Mouse (Mus musculus) liver, embryonic 12.5 days (tissue): ENCODE data around the gene Gm10401. TPM values are rescaled to one million over a fixed set of nuclear protein-coding genes. Genes with fewer than 3 reads are reported as not detected.
"Not testable (repeated sequence)": the region's sequence is repeated elsewhere in the genome, so short reads cannot be mapped to it uniquely, and the experiment has no call there.

Experiments used
- ATAC-seq: fragments of 200-750 bp; cut with Nextera tagmentation; 2 replicates; pipeline ENCODE4 v1.8.0; 2017; ENCODE audit warnings: moderate number of reproducible peaks, mild to moderate bottlenecking, moderate library complexity
- H3K27ac ChIP-seq: fragments of 300-500 bp; sonication (generic); 2 replicates; pipeline ENCODE4 v1.5.1; 2016; ENCODE audit warnings: mild to moderate bottlenecking
- H3K27me3 ChIP-seq: fragments of 300-500 bp; sonication (generic); replicated peaks from 2 replicates; pipeline ENCODE4 v1.6.1; 2016; ENCODE audit warnings: mild to moderate bottlenecking, moderate library complexity
- H3K36me3 ChIP-seq: fragments of 300-500 bp; sonication (generic); 2 replicates; pipeline ENCODE4 v1.6.1; 2016; ENCODE audit warnings: mild to moderate bottlenecking, moderate library complexity
- H3K4me1 ChIP-seq: fragments of 300-500 bp; sonication (generic); 2 replicates; pipeline ENCODE4 v1.6.1; 2016
- H3K4me2 ChIP-seq: fragments of 300-500 bp; sonication (generic); 2 replicates; pipeline ENCODE4 v1.6.1; 2016; ENCODE audit warnings: mild to moderate bottlenecking, moderate library complexity
- H3K4me3 ChIP-seq: fragments of 300-500 bp; sonication (generic); 2 replicates; pipeline ENCODE4 v1.5.1; 2016; ENCODE audit warnings: mild to moderate bottlenecking, moderate library complexity
- H3K9ac ChIP-seq: fragments of 300-500 bp; sonication (generic); 2 replicates; pipeline ENCODE4 v1.6.1; 2016; ENCODE audit warnings: mild to moderate bottlenecking, moderate library complexity
- H3K9me3 ChIP-seq: fragments of 300-500 bp; sonication (generic); replicated peaks from 2 replicates; pipeline ENCODE4 v1.6.1; 2016; ENCODE audit warnings: mild to moderate bottlenecking, moderate library complexity
- WGBS: fragments of 180-500 bp; shearing (Covaris S2); methylation state at CpG from one replicate; pipeline ENCODE4 v1.1.7; 2016; ENCODE audit not compliant: insufficient replicate concordance; 5-methylcytosine and 5-hydroxymethylcytosine counted together
- polyA plus RNA-seq: library from polyadenylated mRNA; unstranded; fragments of >200 nt; fragmentation: Nextera tagmentation; extraction: Ambion mirVana; gene quantifications from 2 replicates; pipeline ENCODE4 v1.2.1, GENCODE M21; 2016

The Gm10401 gene
- polyA plus RNA-seq, 1 experiment from 2014 or later, result 15.1 TPM

- Histone ChIP-seq H3K4me3 (no peak overlapping the region), H3K27ac (no peak overlapping the region), H3K9me3 (no peaks in the 10 kb centered on the region), H3K4me1 (peaks cover 27% of the 10 kb centered on the region), H3K4me2 (no peak overlapping the region), H3K36me3 (peaks cover 61% of the 10 kb centered on the region), H3K27me3 (no peaks in the 10 kb centered on the region), H3K9ac (no peak overlapping the region)
- WGBS, result 91% methylated on average over 8 of the region's 8 CpGs
- ATAC-seq, result no peak
Observed at GRCm38 (mm10) chr5:115114501-115114900, 16.4 kb upstream of the Gm10401 start.

- Histone ChIP-seq H3K36me3 (peaks cover 61% of the 10 kb centered on the region), H3K9me3 (no peaks in the 10 kb centered on the region)
Observed at GRCm38 (mm10) chr5:115113244-115113643, 15.1 kb upstream of the Gm10401 start.

DNA sequence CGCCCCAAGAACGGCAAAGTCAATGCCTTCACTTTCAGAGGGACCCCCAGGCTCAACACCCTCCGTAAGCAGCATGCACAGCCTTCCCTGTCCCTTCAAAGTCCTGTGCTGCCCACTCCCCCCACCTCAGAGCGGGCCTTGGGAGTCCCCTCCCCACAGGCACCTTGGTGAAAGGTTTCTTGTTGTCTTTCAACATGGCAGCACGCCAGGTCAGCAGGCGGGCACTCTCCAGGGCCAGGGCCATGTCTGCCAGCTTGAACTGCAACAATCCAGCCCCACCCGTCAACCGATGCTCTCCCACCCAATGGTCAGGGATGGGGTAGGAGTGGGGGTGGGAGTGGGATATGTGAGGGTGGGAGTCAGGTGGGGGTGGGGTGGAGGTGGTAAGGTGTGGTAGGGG is 13.1 kb upstream of the Gm10401 start:
- H3K36me3 ChIP-seq, result peaks cover 53% of the 10 kb centered on the region
- WGBS, result 92% methylated on average over 8 of the region's 8 CpGs
- H3K27me3 ChIP-seq, result no peaks in the 10 kb centered on the region
- H3K4me1 ChIP-seq, result peaks cover 8% of the 10 kb centered on the region; the same call in 1 of the 2 replicates
- no peaks in the 10 kb centered on the region for H3K9me3 ChIP-seq
- no peak for ATAC-seq
- no peak overlapping the region for H3K27ac ChIP-seq
- H3K9ac ChIP-seq, result no peak overlapping the region
- H3K4me2 ChIP-seq, result no peak overlapping the region
- no peak overlapping the region for H3K4me3 ChIP-seq

More at GRCm38 (mm10) chr5:115113244-115113643, 15.1 kb upstream of the Gm10401 start:
- Histone ChIP-seq H3K27me3 (no peaks in the 10 kb centered on the region), H3K27ac (no peak overlapping the region), H3K9ac (no peak overlapping the region), H3K4me1 (peaks cover 15% of the 10 kb centered on the region; the same call in 1 of the 2 replicates), H3K4me2 (no peak overlapping the region), H3K4me3 (no peak overlapping the region)
- 90% methylated on average over 12 of the region's 12 CpGs for WGBS
- ATAC-seq, result no peak

GRCm38 (mm10) chr5:115103253-115103652 is 5.2 kb upstream of the Gm10401 start:
- H3K4me2 ChIP-seq, H3K4me3 ChIP-seq, H3K27ac ChIP-seq, H3K9me3 ChIP-seq, H3K4me1 ChIP-seq, H3K27me3 ChIP-seq, ATAC-seq, H3K9ac ChIP-seq: not testable (repeated sequence)
- H3K36me3 ChIP-seq, result peaks cover 63% of the 10 kb centered on the region
- WGBS, result 93% methylated on average over 23 of the region's 23 CpGs

DNA sequence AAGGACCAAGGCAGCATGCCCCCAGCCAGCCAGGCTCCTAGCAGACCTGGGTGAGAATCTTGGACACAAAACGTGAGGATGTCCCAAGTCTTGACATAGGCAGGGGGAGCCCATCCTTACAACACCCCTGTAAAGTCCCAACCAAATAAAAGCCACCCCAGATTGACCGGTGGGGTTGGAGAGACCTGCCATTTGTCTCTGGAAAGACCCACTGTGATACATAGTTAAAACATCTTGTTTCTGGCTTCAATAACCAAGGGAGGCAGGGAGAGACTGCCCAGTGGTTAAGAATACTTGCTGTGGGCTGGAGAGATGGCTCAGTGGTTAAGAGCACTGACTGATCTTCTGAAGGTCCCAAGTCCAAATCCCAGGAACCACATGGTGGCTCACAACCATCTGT is 4.1 kb upstream of the Gm10401 start:
- Histone ChIP-seq H3K27ac (no peak overlapping the region), H3K9me3 (no peaks in the 10 kb centered on the region), H3K4me3 (no peak overlapping the region), H3K4me1 (no peaks in the 10 kb centered on the region), H3K4me2 (no peak overlapping the region), H3K9ac (no peak overlapping the region), H3K27me3 (no peaks in the 10 kb centered on the region), H3K36me3 (peaks cover 69% of the 10 kb centered on the region)
- no peak for ATAC-seq
- 77% methylated on average over 2 of the region's 2 CpGs for WGBS

DNA sequence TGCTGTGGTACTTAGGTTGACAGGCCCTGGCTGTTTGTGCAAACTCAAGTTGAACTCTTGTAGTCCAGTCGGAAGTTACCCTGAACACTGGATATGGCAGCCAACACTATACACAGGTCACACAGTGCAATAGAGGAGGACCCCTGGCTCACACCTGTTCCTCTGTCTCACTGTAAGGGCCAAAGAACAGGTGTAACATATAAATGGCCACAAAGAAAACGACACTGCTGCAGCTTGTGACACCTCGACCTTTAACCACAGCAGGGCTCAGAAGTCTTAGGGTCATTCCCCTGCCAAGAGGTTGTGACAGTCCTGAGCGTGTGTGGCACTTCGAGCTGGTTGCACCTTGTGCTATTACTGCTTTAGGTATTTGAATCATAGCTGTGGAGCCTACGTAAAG is 2.4 kb upstream of the Gm10401 start:
- no peak overlapping the region for H3K9ac ChIP-seq
- no peaks in the 10 kb centered on the region for H3K4me1 ChIP-seq
- no peak overlapping the region for H3K4me2 ChIP-seq
- H3K27ac ChIP-seq, result no peak overlapping the region
- H3K27me3 ChIP-seq, result no peaks in the 10 kb centered on the region
- H3K4me3 ChIP-seq, result no peak overlapping the region
- ATAC-seq, result no peak
- 77% methylated on average over 6 of the region's 6 CpGs for WGBS
- H3K36me3 ChIP-seq, result peaks cover 82% of the 10 kb centered on the region
- H3K9me3 ChIP-seq, result no peaks in the 10 kb centered on the region

GRCm38 (mm10) chr5:115099991-115100390 is 1.9 kb upstream of the Gm10401 start:
- Histone ChIP-seq H3K4me3 (no peak overlapping the region), H3K9me3 (no peaks in the 10 kb centered on the region), H3K27me3 (no peaks in the 10 kb centered on the region), H3K4me1 (no peaks in the 10 kb centered on the region), H3K27ac (no peak overlapping the region), H3K4me2 (no peak overlapping the region), H3K36me3 (peaks cover 87% of the 10 kb centered on the region), H3K9ac (no peak overlapping the region)
- no peak for ATAC-seq
- WGBS, result 86% methylated on average over 9 of the region's 9 CpGs

DNA sequence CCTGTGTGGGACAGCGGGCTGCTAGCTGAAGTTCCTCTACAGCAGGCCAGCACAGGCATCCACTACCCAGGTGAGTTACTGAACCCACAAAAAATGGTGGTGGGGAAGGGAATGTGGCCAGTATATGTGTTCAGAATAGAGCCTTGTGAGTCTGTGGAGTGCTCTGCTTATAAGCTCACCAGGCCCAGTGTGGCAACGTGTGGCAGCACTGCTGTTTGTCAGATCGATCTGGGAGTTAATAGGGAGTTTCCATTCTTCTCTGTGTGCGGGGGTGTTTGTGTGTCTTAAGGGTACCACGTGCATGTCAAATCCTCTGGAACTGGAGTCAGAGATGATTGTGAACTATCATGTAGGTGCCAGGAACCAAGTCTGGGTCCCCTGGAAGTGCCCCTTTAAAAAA is 1.4 kb upstream of the Gm10401 start:
- H3K4me2 ChIP-seq, result no peak overlapping the region
- H3K4me1 ChIP-seq, result no peaks in the 10 kb centered on the region
- no peak for ATAC-seq
- H3K36me3 ChIP-seq, result peaks cover 92% of the 10 kb centered on the region
- H3K4me3 ChIP-seq, result no peak overlapping the region
- H3K9me3 ChIP-seq, result no peaks in the 10 kb centered on the region
- 75% methylated on average over 5 of the region's 5 CpGs for WGBS
- no peak overlapping the region for H3K9ac ChIP-seq
- no peaks in the 10 kb centered on the region for H3K27me3 ChIP-seq
- no peak overlapping the region for H3K27ac ChIP-seq

GRCm38 (mm10) chr5:115091776-115092175 is 6.3 kb downstream of the Gm10401 start:
- H3K9me3 ChIP-seq, result no peaks in the 10 kb centered on the region
- H3K4me1 ChIP-seq, result peaks cover 4% of the 10 kb centered on the region; the same call in 1 of the 2 replicates
- no peak overlapping the region for H3K4me3 ChIP-seq
- H3K27ac ChIP-seq, result no peak overlapping the region
- H3K36me3 ChIP-seq, result peaks cover 100% of the 10 kb centered on the region
- ATAC-seq, result no peak
- H3K9ac ChIP-seq, result no peak overlapping the region
- 91% methylated on average over 6 of the region's 6 CpGs for WGBS
- no peaks in the 10 kb centered on the region for H3K27me3 ChIP-seq
- H3K4me2 ChIP-seq, result no peak overlapping the region

DNA sequence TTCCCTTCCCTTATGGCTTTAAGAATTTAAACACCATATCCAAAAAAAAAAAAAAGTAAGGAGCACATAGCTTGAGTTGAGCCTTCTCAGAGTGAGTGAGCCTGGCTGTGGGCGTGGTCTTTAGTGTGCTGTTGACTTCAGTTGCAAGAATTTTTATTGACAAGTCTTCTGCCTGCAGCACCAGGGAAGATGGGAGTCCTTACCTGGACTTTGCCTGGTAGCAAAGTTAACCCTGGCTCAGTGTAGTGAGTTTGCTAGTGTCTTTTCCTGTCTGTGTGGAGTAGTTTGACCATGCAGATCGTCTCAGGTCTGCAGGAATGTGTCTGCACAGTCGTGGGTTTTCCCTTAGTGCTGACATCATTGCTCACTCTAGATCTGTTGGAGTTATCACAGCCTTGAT is 7.1 kb downstream of the Gm10401 start:
- Histone ChIP-seq H3K9ac (no peak overlapping the region), H3K36me3 (peaks cover 100% of the 10 kb centered on the region), H3K4me2 (no peak overlapping the region), H3K27ac (no peak overlapping the region), H3K27me3 (no peaks in the 10 kb centered on the region), H3K4me3 (no peak overlapping the region), H3K9me3 (no peaks in the 10 kb centered on the region), H3K4me1 (peaks cover 4% of the 10 kb centered on the region; the same call in 1 of the 2 replicates)
- no peak for ATAC-seq
- WGBS, result 72% methylated on average over 3 of the region's 3 CpGs

DNA sequence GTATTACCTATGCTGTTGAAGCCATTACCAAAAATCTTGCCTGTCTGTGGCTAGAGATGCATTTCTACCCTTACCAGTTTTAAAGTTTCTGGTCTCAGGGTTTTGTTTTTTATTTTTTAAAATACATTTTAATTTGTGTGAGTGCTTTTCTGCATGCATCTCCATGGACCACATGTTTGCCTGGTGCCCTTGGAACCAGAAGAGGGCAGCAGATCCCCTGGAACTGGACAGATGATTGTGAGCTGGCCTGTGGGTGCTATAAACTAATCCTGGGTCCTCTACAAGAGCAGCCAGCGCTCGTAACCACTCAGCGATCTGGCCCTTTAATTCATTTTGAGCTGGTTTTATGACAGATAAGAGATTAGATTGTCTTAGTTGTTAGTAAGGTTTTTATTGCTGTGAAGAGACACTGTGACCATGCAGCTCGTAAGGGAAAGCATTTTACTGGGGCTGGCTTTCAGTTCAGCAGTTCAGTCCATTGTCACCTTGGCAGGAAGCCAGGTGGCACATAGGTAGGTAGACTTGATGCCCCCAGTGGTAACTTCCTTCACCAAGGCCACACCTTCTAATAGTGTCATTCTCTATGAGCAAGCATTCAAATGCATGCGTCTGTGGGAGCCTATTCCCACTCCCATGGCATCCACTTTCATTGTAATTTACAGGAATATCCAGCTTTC is 8.4 kb downstream of the Gm10401 start:
- Histone ChIP-seq H3K27me3 (no peaks in the 10 kb centered on the region), H3K4me3 (no peak overlapping the region), H3K36me3 (peaks cover 100% of the 10 kb centered on the region), H3K4me2 (no peak overlapping the region), H3K4me1 (peaks cover 12% of the 10 kb centered on the region), H3K27ac (no peak overlapping the region), H3K9me3 (no peaks in the 10 kb centered on the region), H3K9ac (no peak overlapping the region)
- no peak for ATAC-seq
- 96% methylated on average over 5 of the region's 5 CpGs for WGBS

- 94% methylated on average over 2 of the region's 2 CpGs for WGBS
- Histone ChIP-seq H3K9ac (no peak overlapping the region), H3K4me1 (peaks cover 12% of the 10 kb centered on the region), H3K27ac (no peak overlapping the region), H3K9me3 (no peaks in the 10 kb centered on the region), H3K4me3 (no peak overlapping the region), H3K27me3 (no peaks in the 10 kb centered on the region), H3K4me2 (no peak overlapping the region), H3K36me3 (peaks cover 99% of the 10 kb centered on the region)
- ATAC-seq, result no peak
Observed at GRCm38 (mm10) chr5:115085675-115086074, 12.4 kb downstream of the Gm10401 start.

DNA sequence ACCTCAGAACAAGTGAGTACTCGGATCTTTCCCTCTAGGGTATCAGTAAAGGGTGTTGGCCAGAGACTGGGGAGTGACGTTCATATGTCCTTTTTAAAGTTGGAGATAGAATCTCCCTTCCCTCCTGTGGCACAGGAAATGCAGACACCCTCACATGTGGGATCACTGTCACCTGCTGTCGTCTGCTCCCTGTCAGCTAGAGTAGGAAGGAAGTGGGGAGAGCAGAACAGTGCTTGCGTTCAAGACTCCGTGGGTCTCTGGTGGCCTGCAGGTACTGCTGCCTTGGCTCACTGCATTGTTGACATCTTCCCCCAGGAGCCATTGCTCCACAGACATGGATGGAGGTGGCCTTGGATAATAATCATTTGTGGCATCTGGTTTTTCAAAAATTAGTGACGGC is 14.6 kb downstream of the Gm10401 start:
- no peak for ATAC-seq
- H3K9ac ChIP-seq, result no peak overlapping the region
- H3K36me3 ChIP-seq, result peaks cover 84% of the 10 kb centered on the region
- H3K4me2 ChIP-seq, result no peak overlapping the region
- no peaks in the 10 kb centered on the region for H3K9me3 ChIP-seq
- H3K27me3 ChIP-seq, result no peaks in the 10 kb centered on the region
- 61% methylated on average over 6 of the region's 6 CpGs for WGBS
- H3K4me3 ChIP-seq, result no peak overlapping the region
- no peak overlapping the region for H3K27ac ChIP-seq
- peaks cover 29% of the 10 kb centered on the region for H3K4me1 ChIP-seq
